Mouse (Mus musculus): ENCODE results near the gene Esrra. TPM values are rescaled to one million over a fixed set of nuclear protein-coding genes. Genes with fewer than 3 reads are reported as not detected.
A peak's percentile ranks its signal among the peaks of the same experiment; 100 is the strongest.

Esrra gene
- polyA plus RNA-seq, 1 experiment: 77.4 TPM

DNA sequence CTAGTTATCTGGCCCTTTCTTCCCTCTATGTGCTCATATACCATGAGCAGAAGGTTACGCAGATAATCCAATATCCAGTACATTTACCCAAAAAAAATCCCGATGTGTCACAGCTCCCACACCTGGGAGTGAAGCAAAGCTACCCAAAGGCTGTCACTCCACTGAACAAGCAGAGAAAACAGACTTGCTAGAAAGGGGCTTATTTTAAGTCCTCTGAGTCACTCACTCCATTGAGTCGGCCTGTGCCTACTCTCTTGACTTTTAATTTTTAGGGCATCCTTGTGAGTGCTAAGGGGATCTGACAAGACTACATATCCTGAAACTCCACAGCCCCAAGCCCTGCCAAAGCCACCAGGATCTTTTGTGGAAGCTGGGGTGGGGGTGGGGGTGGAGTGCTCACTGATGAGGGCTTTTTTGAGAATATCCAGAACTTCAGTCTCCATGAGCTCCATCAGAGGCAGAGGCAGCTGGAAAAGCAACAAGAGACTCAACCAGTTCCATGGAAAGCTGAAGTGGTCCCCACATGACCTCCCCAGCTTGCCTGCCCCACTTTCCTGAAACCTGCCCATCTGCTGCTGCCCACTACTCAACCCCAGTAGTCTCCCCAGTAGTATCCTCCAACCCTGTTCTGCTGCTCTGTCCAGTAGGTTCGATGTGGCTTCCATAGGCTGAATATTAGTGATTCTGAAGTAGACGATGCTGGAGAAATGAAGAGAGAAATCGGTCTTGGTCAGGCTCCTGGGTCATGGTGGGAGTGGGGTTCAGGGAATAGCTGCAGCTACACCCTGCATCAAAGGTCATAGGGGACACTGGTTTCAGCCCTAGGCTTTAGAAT, 1.5 kb upstream of the Esrra start:
- Histone ChIP-seq H3K27ac (ENCODE audit: control insufficient read depth, insufficient read depth, low read length) (no peak overlapping the region), H3K4me3 (ENCODE audit: control insufficient read depth, insufficient read depth, low read length) (no peak overlapping the region), H3K4me1 (replicated peaks; ENCODE audit: control insufficient read depth, insufficient read depth, low read length) (peaks cover 30% of the 10 kb centered on the region), H3K36me3 (ENCODE audit: control insufficient read depth, insufficient read depth, low read length) (no peaks in the 10 kb centered on the region), H3K27me3 (ENCODE audit: control insufficient read depth, insufficient read depth, low read length) (peaks cover 20% of the 10 kb centered on the region; the same call in 1 of the 2 replicates)
- no peak for DNase-seq
- WGBS: 84% methylated on average over 6 of the region's 6 CpGs
- TF ChIP-seq CTCF (IDR thresholded peaks at IDR 0.05; ENCODE audit: borderline replicate concordance, control insufficient read depth, extremely low read depth, insufficient read depth, low read length, poor library complexity) (no peak), POLR2A (IDR thresholded peaks at IDR 0.05; ENCODE audit: control insufficient read depth, extremely low read depth, insufficient read depth, low read length, poor library complexity) (no peak)

- DNase-seq: peak; percentile 74
- 1% methylated on average over 48 of the region's 48 CpGs for WGBS
- H3K36me3 ChIP-seq (ENCODE audit: control insufficient read depth, insufficient read depth, low read length): no peaks in the 10 kb centered on the region
- peak overlapping the region; percentile 55 for H3K4me3 ChIP-seq (ENCODE audit: control insufficient read depth, insufficient read depth, low read length)
- H3K4me1 ChIP-seq (replicated peaks; ENCODE audit: control insufficient read depth, insufficient read depth, low read length): peaks cover 30% of the 10 kb centered on the region
- H3K27me3 ChIP-seq (ENCODE audit: control insufficient read depth, insufficient read depth, low read length): peaks cover 15% of the 10 kb centered on the region; the same call in 1 of the 2 replicates
- H3K27ac ChIP-seq (ENCODE audit: control insufficient read depth, insufficient read depth, low read length): no peak overlapping the region
- TF ChIP-seq POLR2A (IDR thresholded peaks at IDR 0.05; ENCODE audit: control insufficient read depth, extremely low read depth, insufficient read depth, low read length, poor library complexity): no peak
Measured at GRCm38 (mm10) chr19:6920741-6921636, 624 bp downstream of the Esrra start.

DNA sequence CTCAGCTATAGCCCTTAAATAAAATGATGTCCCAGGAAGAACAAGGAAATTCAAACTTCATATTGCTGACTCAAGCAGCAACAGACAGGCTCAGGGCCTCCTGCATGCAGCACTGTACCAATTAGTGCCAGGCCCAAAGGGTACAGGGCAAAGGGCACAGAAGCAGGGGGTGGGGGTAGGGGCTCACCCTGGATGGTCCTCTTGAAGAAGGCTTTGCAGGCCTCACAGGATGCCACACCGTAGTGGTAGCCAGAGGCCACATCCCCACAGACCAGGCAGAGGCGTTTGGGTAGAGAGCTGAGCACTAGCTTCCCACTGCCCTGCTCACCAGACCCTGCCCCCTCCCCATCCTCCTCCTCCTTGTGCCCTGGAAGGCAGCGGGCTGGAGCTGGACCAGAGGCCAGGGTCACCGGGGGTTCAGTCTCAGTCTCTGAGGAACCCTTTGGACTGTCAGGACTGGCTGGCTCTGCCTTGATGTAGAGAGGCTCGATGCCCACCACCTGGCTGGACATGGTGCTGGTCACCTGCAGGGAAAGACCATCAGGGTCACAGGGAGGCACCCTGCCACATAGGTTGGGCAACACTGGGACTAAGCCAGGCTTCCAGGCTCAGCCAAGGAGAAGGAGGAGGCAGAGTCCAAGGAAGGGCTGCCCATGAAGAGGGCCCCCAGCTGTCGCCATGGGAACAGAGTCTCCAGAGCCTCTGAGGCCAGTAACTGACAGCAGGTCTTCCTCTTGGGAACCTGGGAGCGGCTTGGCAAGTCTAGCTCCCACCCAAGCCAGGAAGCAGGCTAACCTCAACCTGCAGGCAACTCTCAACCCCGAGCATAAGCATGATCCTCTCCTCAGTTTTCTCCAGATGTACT, 1.5 kb downstream of the Esrra start:
- WGBS: 72% methylated on average over 8 of the region's 8 CpGs
- DNase-seq: no peak
- H3K27me3 ChIP-seq (ENCODE audit: control insufficient read depth, insufficient read depth, low read length): peaks cover 6% of the 10 kb centered on the region; the same call in 1 of the 2 replicates
- no peaks in the 10 kb centered on the region for H3K36me3 ChIP-seq (ENCODE audit: control insufficient read depth, insufficient read depth, low read length)
- no peak overlapping the region for H3K4me3 ChIP-seq (ENCODE audit: control insufficient read depth, insufficient read depth, low read length)
- H3K27ac ChIP-seq (ENCODE audit: control insufficient read depth, insufficient read depth, low read length): no peak overlapping the region
- no peak for TF ChIP-seq CTCF (IDR thresholded peaks at IDR 0.05; ENCODE audit: borderline replicate concordance, control insufficient read depth, extremely low read depth, insufficient read depth, low read length, poor library complexity)
- no peak for TF ChIP-seq POLR2A (IDR thresholded peaks at IDR 0.05; ENCODE audit: control insufficient read depth, extremely low read depth, insufficient read depth, low read length, poor library complexity)
- H3K4me1 ChIP-seq (replicated peaks; ENCODE audit: control insufficient read depth, insufficient read depth, low read length): peaks cover 24% of the 10 kb centered on the region

- H3K36me3 ChIP-seq (ENCODE audit: control insufficient read depth, insufficient read depth, low read length): no peaks in the 10 kb centered on the region
- H3K4me3 ChIP-seq (ENCODE audit: control insufficient read depth, insufficient read depth, low read length): no peak overlapping the region
- no peak for DNase-seq
- TF ChIP-seq CTCF (IDR thresholded peaks at IDR 0.05; ENCODE audit: borderline replicate concordance, control insufficient read depth, extremely low read depth, insufficient read depth, low read length, poor library complexity): no peak
- no peak for TF ChIP-seq POLR2A (IDR thresholded peaks at IDR 0.05; ENCODE audit: control insufficient read depth, extremely low read depth, insufficient read depth, low read length, poor library complexity)
- no peaks in the 10 kb centered on the region for H3K27me3 ChIP-seq (ENCODE audit: control insufficient read depth, insufficient read depth, low read length)
- H3K4me1 ChIP-seq (replicated peaks; ENCODE audit: control insufficient read depth, insufficient read depth, low read length): peaks cover 17% of the 10 kb centered on the region
- no peak overlapping the region for H3K27ac ChIP-seq (ENCODE audit: control insufficient read depth, insufficient read depth, low read length)
Measured at GRCm38 (mm10) chr19:6919431-6919830, 2.2 kb downstream of the Esrra start.

DNA sequence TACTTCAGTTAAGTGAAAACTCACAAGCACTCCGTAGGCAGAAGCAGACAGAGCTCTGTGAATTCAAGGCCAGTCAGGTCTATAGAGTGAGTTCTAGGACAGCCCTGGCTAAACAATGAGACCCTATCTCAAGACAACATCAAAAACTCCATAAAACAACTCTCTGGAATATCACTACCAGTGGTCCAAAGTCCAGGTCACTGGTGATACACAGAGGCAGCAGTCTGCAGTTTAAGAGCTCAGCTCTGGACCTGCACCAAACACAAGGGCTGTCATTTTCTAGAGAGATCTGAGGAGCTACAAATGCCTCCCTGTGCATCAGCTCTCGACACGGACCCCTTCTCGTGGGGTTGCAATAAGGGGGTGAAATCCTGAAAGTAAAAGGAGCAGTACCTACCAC, 3.3 kb downstream of the Esrra start:
- Histone ChIP-seq H3K27ac (ENCODE audit: control insufficient read depth, insufficient read depth, low read length) (no peak overlapping the region), H3K4me3 (ENCODE audit: control insufficient read depth, insufficient read depth, low read length) (no peak overlapping the region), H3K4me1 (replicated peaks; ENCODE audit: control insufficient read depth, insufficient read depth, low read length) (peaks cover 17% of the 10 kb centered on the region), H3K27me3 (ENCODE audit: control insufficient read depth, insufficient read depth, low read length) (no peaks in the 10 kb centered on the region), H3K36me3 (ENCODE audit: control insufficient read depth, insufficient read depth, low read length) (no peaks in the 10 kb centered on the region)
- TF ChIP-seq POLR2A (IDR thresholded peaks at IDR 0.05; ENCODE audit: control insufficient read depth, extremely low read depth, insufficient read depth, low read length, poor library complexity) (no peak), CTCF (IDR thresholded peaks at IDR 0.05; ENCODE audit: borderline replicate concordance, control insufficient read depth, extremely low read depth, insufficient read depth, low read length, poor library complexity) (no peak)
- no peak for DNase-seq
- 97% methylated on average over 4 of the region's 4 CpGs for WGBS

GRCm38 (mm10) chr19:6916496-6916895, 5.1 kb downstream of the Esrra start:
- DNase-seq: no peak
- TF ChIP-seq POLR2A (IDR thresholded peaks at IDR 0.05; ENCODE audit: control insufficient read depth, extremely low read depth, insufficient read depth, low read length, poor library complexity): no peak
- no peak for TF ChIP-seq CTCF (IDR thresholded peaks at IDR 0.05; ENCODE audit: borderline replicate concordance, control insufficient read depth, extremely low read depth, insufficient read depth, low read length, poor library complexity)
- H3K27me3 ChIP-seq (ENCODE audit: control insufficient read depth, insufficient read depth, low read length): no peaks in the 10 kb centered on the region
- H3K36me3 ChIP-seq (ENCODE audit: control insufficient read depth, insufficient read depth, low read length): peaks cover 4% of the 10 kb centered on the region; the same call in 1 of the 2 replicates
- H3K4me3 ChIP-seq (ENCODE audit: control insufficient read depth, insufficient read depth, low read length): no peak overlapping the region
- 93% methylated on average over 4 of the region's 4 CpGs for WGBS
- H3K4me1 ChIP-seq (replicated peaks; ENCODE audit: control insufficient read depth, insufficient read depth, low read length): peaks cover 21% of the 10 kb centered on the region
- H3K27ac ChIP-seq (ENCODE audit: control insufficient read depth, insufficient read depth, low read length): no peak overlapping the region
